Comparison of ENCODE assay signal across 12 mouse cellular contexts in genomic region chr9:50319506-50319905, GRCm38 (mm10).
"Had no signal": no experiment of that assay in that cellular context is flagged by ENCODE, and none has a peak within 500 bp of the region (broad histone marks: within the 10 kb centered on the region; RNA-seq: fewer than 3 reads in every experiment).

No protein-coding gene starts in this region.

- DNase-seq: gastrocnemius, postnatal 14 days; gastrocnemius, postnatal 36 days; heart, adult 18-20 months; heart, postnatal 14 days; heart, postnatal 36 days; kidney, adult 11 months; kidney, adult 2 months; kidney, adult 9 months; kidney, postnatal 14 days; kidney, postnatal 36 days; layer of hippocampus, adult 9-11 months; layer of hippocampus, postnatal 36 days had no signal
